Mouse (Mus musculus) small intestine, adult 2 months (tissue): ENCODE measurements around the gene Osgin1.

Experiments used
- CTCF ChIP-seq: fragments of 200-500 bp; IDR thresholded peaks from 2 replicates; pipeline ENCODE4 v1.5.1; 2012; ENCODE audit warnings: low read depth, mild to moderate bottlenecking, control low read depth, inconsistent platforms, low read length, moderate library complexity, mixed read lengths; ENCODE audit not compliant: insufficient replicate concordance, insufficient read length; ENCODE audit errors: extremely low read depth
- POLR2A ChIP-seq: fragments of 200-500 bp; IDR thresholded peaks from 2 replicates; pipeline ENCODE4 v1.6.1; 2012; ENCODE audit warnings: low read depth, mild to moderate bottlenecking, control low read depth, inconsistent platforms, low read length, moderate library complexity

DNA sequence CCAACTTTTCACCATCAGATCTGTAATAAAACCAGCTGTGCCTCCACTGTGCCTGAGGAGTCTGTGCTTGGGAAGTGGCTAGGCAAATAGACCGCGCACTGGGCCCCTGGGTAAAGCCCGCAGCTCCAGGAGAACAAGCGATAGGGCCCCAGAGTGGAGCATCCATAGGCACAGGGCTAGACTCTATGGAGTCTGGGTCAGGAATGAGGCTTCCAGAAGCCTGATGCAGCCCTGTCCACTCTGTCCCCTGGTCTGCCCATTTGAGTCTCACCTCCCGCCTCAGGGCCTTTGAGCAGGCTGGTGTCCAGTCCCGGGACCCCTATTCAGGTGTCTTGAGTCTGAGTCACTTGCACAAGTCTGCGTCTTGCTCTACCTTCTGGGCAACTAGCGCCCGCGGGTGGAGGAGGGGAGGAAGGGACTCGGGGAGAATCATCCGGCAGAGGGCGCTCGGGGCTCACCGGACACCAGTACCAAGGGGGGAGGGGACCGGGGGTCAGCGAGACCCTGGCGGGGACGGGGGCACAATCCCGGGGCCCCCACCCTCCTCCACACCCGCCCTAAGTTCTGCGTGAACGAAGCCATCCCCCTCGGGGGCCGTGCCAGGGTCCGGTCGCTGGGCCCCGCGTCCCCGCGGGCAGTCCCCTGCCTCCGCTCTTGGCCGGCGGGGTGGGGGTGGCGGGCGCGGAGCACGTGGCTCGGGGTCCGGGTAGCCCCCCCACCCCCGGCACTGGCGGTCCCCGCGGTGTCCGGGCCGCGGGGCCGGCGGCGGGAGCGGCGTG lies 12.5 kb downstream of the Osgin1 start, which contains the start of gene Necab2:
- peak; percentile 77 for TF ChIP-seq CTCF
- no peak for TF ChIP-seq POLR2A
